Mouse (Mus musculus) cortical plate, adult 2 months (tissue): ENCODE measurements around the gene Prmt9.
A peak's percentile ranks its signal among the peaks of the same experiment; 100 is the strongest.

Experiments
- CTCF ChIP-seq: fragments of 200-500 bp; IDR thresholded peaks from 2 replicates; pipeline ENCODE4 v1.5.1; 2011; ENCODE audit warnings: mild to moderate bottlenecking, control low read depth, low read length; ENCODE audit not compliant: insufficient read depth; ENCODE audit errors: extremely low read depth
- POLR2A ChIP-seq: fragments of 200-500 bp; IDR thresholded peaks from 2 replicates; pipeline ENCODE4 v1.6.1; 2011; ENCODE audit warnings: mild to moderate bottlenecking, low read length, control low read depth; ENCODE audit not compliant: insufficient read depth; ENCODE audit errors: extremely low read depth

DNA sequence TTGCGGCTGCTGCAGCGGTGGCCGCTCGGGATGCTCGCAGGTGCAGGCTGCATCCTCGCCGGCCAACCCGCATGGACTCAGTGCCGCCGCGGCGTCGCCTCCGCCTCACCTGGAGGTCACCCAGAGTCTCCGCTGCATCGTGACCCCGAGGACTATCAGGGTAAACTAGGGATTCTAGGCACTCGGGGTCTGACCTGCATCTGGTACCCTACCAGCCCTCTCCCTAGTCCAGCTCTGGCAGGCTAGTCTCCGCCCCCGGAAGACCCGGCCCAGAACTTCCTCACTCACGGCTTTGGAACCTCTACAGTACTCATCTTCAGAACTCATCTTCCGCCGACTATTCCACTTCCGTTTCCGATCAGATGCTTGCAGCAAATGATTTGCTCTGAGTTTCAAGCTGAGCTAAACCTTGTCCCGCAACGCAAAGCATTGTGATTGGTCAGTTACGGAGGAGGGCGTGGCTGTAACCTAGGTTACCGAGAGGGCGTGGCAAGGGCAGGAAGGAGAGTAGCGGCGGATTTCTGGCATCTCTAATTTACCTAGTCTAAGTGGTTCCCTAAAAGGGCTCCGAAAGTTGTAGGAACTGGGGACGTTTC, 61.3 kb downstream of the Prmt9 start, which contains the start of gene Tmem184c:
- TF ChIP-seq CTCF: no peak
- peak; percentile 50; the same call in 1 of the 2 replicates for TF ChIP-seq POLR2A
